Mouse (Mus musculus): ENCODE results near the gene Optn. TPM values are rescaled to one million over a fixed set of nuclear protein-coding genes. Genes with fewer than 3 reads are reported as not detected.

Gene Optn
- polyA plus RNA-seq, 1 experiment from 2014 or later, result 2.3 TPM

- DNase-seq (ENCODE audit: extremely low spot score, low spot score), result no peak
- Histone ChIP-seq H3K27me3 (ENCODE audit: poor library complexity, severe bottlenecking) (no peaks in the 10 kb centered on the region), H3K4me1 (peaks cover 9% of the 10 kb centered on the region), H3K36me3 (replicated peaks) (no peaks in the 10 kb centered on the region), H3K9me3 (no peaks in the 10 kb centered on the region), H3K4me3 (no peak overlapping the region), H3K27ac (no peak overlapping the region)
- WGBS, result 89% methylated on average over 9 of the region's 9 CpGs
These were observed 28.6 kb downstream of the Optn start for GRCm38 (mm10) chr2:5035241-5035640.

DNA sequence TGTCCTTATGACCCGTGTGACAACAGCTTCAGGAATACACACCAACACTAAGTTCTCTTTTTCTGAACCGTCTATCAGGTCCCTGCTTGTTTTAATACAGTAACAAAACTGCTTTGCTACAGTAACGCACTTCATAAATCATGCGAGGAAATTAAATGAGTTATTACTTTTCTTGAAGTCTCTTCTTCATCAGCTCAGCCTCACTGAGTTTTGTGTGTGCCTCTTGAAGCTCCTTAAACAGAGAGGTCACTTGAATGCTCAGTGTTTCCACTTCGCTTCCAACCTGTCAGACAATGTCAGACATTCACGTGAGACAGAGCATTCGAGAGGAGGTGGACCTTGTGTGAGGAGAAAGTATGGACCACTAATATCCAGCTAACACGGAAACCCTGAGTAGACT, 29.1 kb downstream of the Optn start:
- no peaks in the 10 kb centered on the region for H3K27me3 ChIP-seq (ENCODE audit: poor library complexity, severe bottlenecking)
- H3K9me3 ChIP-seq, result no peaks in the 10 kb centered on the region
- no peak overlapping the region for H3K27ac ChIP-seq
- H3K4me1 ChIP-seq, result peaks cover 9% of the 10 kb centered on the region
- H3K4me3 ChIP-seq, result no peak overlapping the region
- WGBS, result 88% methylated on average over 8 of the region's 8 CpGs
- H3K36me3 ChIP-seq (replicated peaks), result no peaks in the 10 kb centered on the region
- DNase-seq (ENCODE audit: extremely low spot score, low spot score), result no peak

- no peaks in the 10 kb centered on the region for H3K9me3 ChIP-seq
- WGBS, result 75% methylated on average over 15 of the region's 15 CpGs
- H3K27ac ChIP-seq, result no peak overlapping the region
- no peaks in the 10 kb centered on the region for H3K27me3 ChIP-seq (ENCODE audit: poor library complexity, severe bottlenecking)
- no peak for DNase-seq (ENCODE audit: extremely low spot score, low spot score)
- peaks cover 9% of the 10 kb centered on the region for H3K4me1 ChIP-seq
- no peak overlapping the region for H3K4me3 ChIP-seq
- H3K36me3 ChIP-seq (replicated peaks), result no peaks in the 10 kb centered on the region
These were observed 30.1 kb downstream of the Optn start for GRCm38 (mm10) chr2:5033546-5034420.

GRCm38 (mm10) chr2:5032665-5033064, 31.2 kb downstream of the Optn start:
- Histone ChIP-seq H3K27me3 (ENCODE audit: poor library complexity, severe bottlenecking) (no peaks in the 10 kb centered on the region), H3K36me3 (replicated peaks) (no peaks in the 10 kb centered on the region), H3K4me3 (no peak overlapping the region), H3K4me1 (peaks cover 6% of the 10 kb centered on the region), H3K9me3 (no peaks in the 10 kb centered on the region), H3K27ac (no peak overlapping the region)
- 79% methylated on average over 5 of the region's 5 CpGs for WGBS
- no peak for DNase-seq (ENCODE audit: extremely low spot score, low spot score)

GRCm38 (mm10) chr2:5031215-5031614, 32.6 kb downstream of the Optn start:
- no peaks in the 10 kb centered on the region for H3K9me3 ChIP-seq
- H3K27ac ChIP-seq, result no peak overlapping the region
- 87% methylated on average over 7 of the region's 7 CpGs for WGBS
- no peaks in the 10 kb centered on the region for H3K36me3 ChIP-seq (replicated peaks)
- no peak overlapping the region for H3K4me3 ChIP-seq
- no peaks in the 10 kb centered on the region; the same call in 1 of the 2 replicates for H3K4me1 ChIP-seq
- no peak for DNase-seq (ENCODE audit: extremely low spot score, low spot score)
- H3K27me3 ChIP-seq (ENCODE audit: poor library complexity, severe bottlenecking), result no peaks in the 10 kb centered on the region

DNA sequence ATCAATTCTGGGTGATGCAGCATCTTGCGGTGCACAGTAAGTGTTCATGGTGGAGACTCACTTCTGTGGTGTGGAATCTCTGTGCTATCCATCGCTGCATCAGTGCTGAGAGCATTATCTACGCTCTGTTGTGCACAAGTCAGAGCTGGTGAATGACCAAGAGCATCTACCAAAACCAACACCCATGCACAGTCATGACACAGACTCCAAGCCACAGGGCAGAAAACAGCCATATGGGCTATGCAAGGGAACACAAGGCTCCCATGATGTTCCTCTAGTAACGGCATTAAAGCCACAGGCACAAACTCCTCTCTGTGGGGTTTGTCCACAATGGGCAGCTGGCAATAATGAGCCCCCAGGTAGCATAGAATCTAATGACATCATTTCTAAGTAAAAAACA, 34.0 kb downstream of the Optn start:
- WGBS, result 92% methylated on average over 4 of the region's 4 CpGs
- no peak overlapping the region for H3K27ac ChIP-seq
- no peak for DNase-seq (ENCODE audit: extremely low spot score, low spot score)

DNA sequence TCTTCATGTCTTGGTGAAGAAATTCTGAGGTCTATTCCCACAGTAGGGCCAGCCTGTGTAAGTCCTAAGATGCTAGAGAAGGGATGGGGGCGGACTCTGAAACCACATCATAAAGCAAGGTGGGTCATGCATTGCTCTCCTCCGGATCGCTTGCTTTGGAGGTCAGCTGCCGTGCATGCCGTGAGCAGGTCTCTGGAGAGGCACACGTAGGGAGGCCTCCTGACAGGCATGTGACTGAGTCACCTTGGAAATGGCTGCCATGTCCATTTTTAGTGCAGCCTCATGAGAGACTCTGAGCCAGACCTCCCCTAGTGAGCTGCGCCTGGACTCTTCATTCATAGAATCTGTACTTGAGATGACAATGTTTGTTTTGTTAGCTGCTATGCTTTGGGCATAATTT, 35.8 kb downstream of the Optn start:
- Histone ChIP-seq H3K27ac (no peak overlapping the region), H3K4me3 (no peak overlapping the region), H3K27me3 (ENCODE audit: poor library complexity, severe bottlenecking) (no peaks in the 10 kb centered on the region), H3K36me3 (replicated peaks) (no peaks in the 10 kb centered on the region), H3K9me3 (no peaks in the 10 kb centered on the region), H3K4me1 (no peaks in the 10 kb centered on the region; the same call in 1 of the 2 replicates)
- WGBS, result 92% methylated on average over 7 of the region's 7 CpGs
- no peak for DNase-seq (ENCODE audit: extremely low spot score, low spot score)

More for the DNA sequence above, 34.0 kb downstream of the Optn start:
- H3K9me3 ChIP-seq, result no peaks in the 10 kb centered on the region
- H3K4me1 ChIP-seq, result no peaks in the 10 kb centered on the region; the same call in 1 of the 2 replicates
- H3K27me3 ChIP-seq (ENCODE audit: poor library complexity, severe bottlenecking), result no peaks in the 10 kb centered on the region
- H3K36me3 ChIP-seq (replicated peaks), result no peaks in the 10 kb centered on the region
- no peak overlapping the region for H3K4me3 ChIP-seq

DNA sequence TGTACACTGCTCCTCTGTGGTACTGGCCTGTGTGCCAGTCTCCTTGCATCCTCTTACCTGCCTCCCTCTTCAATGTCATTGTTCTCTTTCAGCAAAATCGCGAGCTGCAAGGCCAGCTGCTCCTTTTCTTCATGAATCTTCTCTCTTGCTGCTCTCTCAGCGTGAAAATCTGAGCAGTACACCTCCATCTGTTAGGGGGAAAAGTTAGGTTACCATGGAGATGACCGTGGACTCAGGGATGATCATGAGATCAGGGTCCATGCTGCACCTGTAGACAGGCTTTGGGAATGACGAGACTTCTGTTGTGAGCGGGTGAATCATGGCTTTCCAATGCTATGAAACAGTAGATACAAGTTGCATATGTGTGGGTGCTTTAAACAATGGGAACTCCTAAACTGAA, 36.8 kb downstream of the Optn start:
- H3K36me3 ChIP-seq (replicated peaks), result no peaks in the 10 kb centered on the region
- H3K27ac ChIP-seq, result no peak overlapping the region
- H3K4me3 ChIP-seq, result no peak overlapping the region
- no peak for DNase-seq (ENCODE audit: extremely low spot score, low spot score)
- WGBS, result 83% methylated on average over 6 of the region's 6 CpGs
- no peaks in the 10 kb centered on the region for H3K27me3 ChIP-seq (ENCODE audit: poor library complexity, severe bottlenecking)
- H3K4me1 ChIP-seq, result no peaks in the 10 kb centered on the region; the same call in 1 of the 2 replicates
- H3K9me3 ChIP-seq, result no peaks in the 10 kb centered on the region

GRCm38 (mm10) chr2:5025162-5025733, 38.6 kb downstream of the Optn start:
- no peaks in the 10 kb centered on the region for H3K36me3 ChIP-seq (replicated peaks)
- H3K9me3 ChIP-seq, result no peaks in the 10 kb centered on the region
- no peak overlapping the region for H3K4me3 ChIP-seq
- no peaks in the 10 kb centered on the region; the same call in 1 of the 2 replicates for H3K4me1 ChIP-seq
- 45% methylated on average over 4 of the region's 4 CpGs for WGBS
- H3K27me3 ChIP-seq (ENCODE audit: poor library complexity, severe bottlenecking), result no peaks in the 10 kb centered on the region
- H3K27ac ChIP-seq, result no peak overlapping the region
- DNase-seq (ENCODE audit: extremely low spot score, low spot score), result no peak

- H3K9me3 ChIP-seq, result no peaks in the 10 kb centered on the region
- H3K36me3 ChIP-seq (replicated peaks), result no peaks in the 10 kb centered on the region
- DNase-seq (ENCODE audit: extremely low spot score, low spot score), result no peak
- 85% methylated on average over 14 of the region's 14 CpGs for WGBS
- H3K4me3 ChIP-seq, result no peak overlapping the region
- no peaks in the 10 kb centered on the region; the same call in 1 of the 2 replicates for H3K4me1 ChIP-seq
- H3K27me3 ChIP-seq (ENCODE audit: poor library complexity, severe bottlenecking), result no peaks in the 10 kb centered on the region
- H3K27ac ChIP-seq, result no peak overlapping the region
These were observed 40.0 kb downstream of the Optn start for GRCm38 (mm10) chr2:5023699-5024399.

DNA sequence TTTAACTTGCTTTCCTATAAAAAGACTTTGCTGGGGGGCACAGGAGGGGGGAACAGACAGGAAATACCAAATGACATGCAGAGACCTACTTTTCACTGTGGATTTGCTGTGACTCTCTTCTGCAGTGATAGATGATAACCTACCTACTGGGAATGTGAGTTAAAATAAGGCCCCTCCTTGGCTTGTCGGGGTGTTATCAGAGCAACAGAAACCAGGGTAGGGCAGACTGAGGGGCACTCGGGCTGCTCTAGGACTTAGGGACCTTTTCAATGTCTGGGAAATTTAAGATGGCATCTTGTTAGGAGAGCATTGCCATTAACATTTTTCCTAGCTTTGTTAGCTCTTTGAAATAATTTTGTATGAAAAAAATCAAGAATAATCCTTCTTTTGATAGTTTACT, 40.6 kb downstream of the Optn start:
- Histone ChIP-seq H3K4me3 (no peak overlapping the region), H3K27ac (no peak overlapping the region), H3K27me3 (ENCODE audit: poor library complexity, severe bottlenecking) (no peaks in the 10 kb centered on the region), H3K36me3 (replicated peaks) (no peaks in the 10 kb centered on the region), H3K9me3 (no peaks in the 10 kb centered on the region), H3K4me1 (no peaks in the 10 kb centered on the region; the same call in 1 of the 2 replicates)
- no peak for DNase-seq (ENCODE audit: extremely low spot score, low spot score)
- 88% methylated on average over 2 of the region's 2 CpGs for WGBS

GRCm38 (mm10) chr2:5019708-5020107, 44.1 kb downstream of the Optn start:
- Histone ChIP-seq H3K4me1 (no peaks in the 10 kb centered on the region), H3K27me3 (ENCODE audit: poor library complexity, severe bottlenecking) (no peaks in the 10 kb centered on the region), H3K36me3 (replicated peaks) (no peaks in the 10 kb centered on the region), H3K4me3 (no peak overlapping the region), H3K27ac (no peak overlapping the region), H3K9me3 (no peaks in the 10 kb centered on the region)
- WGBS, result 72% methylated on average over 1 of the region's 1 CpGs
- DNase-seq (ENCODE audit: extremely low spot score, low spot score), result no peak

GRCm38 (mm10) chr2:5016922-5017321, 46.9 kb downstream of the Optn start:
- H3K27me3 ChIP-seq (ENCODE audit: poor library complexity, severe bottlenecking), result no peaks in the 10 kb centered on the region
- DNase-seq (ENCODE audit: extremely low spot score, low spot score), result no peak
- H3K27ac ChIP-seq, result no peak overlapping the region
- H3K4me1 ChIP-seq, result peaks cover 2% of the 10 kb centered on the region
- H3K9me3 ChIP-seq, result no peaks in the 10 kb centered on the region
- WGBS, result 87% methylated on average over 7 of the region's 7 CpGs
- no peak overlapping the region for H3K4me3 ChIP-seq
- H3K36me3 ChIP-seq (replicated peaks), result no peaks in the 10 kb centered on the region
